Mouse (Mus musculus) liver, postnatal 0 days (tissue): ENCODE measurements around the gene Snx17.

Source experiments
- CTCF ChIP-seq: sonication (generic); IDR thresholded peaks from 2 replicates; pipeline ENCODE4 v1.5.1; 2016; ENCODE audit warnings: antibody characterized with exemption, low read depth
- EP300 ChIP-seq: IDR thresholded peaks from 2 replicates; pipeline ENCODE4 v1.6.1; 2016; ENCODE audit warnings: antibody characterized with exemption, low read depth, mild to moderate bottlenecking

- TF ChIP-seq CTCF (no peak), EP300 (no peak)
Observed at GRCm38 (mm10) chr5:31242191-31242590, 49.2 kb downstream of the Snx17 start.
